Mouse (Mus musculus) brain, embryonic 14.5 days (tissue): ENCODE results near the gene Commd3. TPM values are rescaled to one million over a fixed set of nuclear protein-coding genes. Genes with fewer than 3 reads are reported as not detected.
A peak's percentile ranks its signal among the peaks of the same experiment; 100 is the strongest.

Experiments used
- DNase-seq: peaks from one replicate; pipeline ENCODE4 v3.0.0-alpha.2; 2011; ENCODE audit warnings: low read depth
- CTCF ChIP-seq: fragments of 200-500 bp; IDR thresholded peaks from 2 replicates; pipeline ENCODE4 v1.5.1; 2012; ENCODE audit warnings: inconsistent platforms, mild to moderate bottlenecking, moderate library complexity, borderline replicate concordance; ENCODE audit not compliant: insufficient read depth, insufficient read length; ENCODE audit errors: extremely low read depth
- POLR2A ChIP-seq: fragments of 200-500 bp; IDR thresholded peaks from 2 replicates; pipeline ENCODE4 v1.6.1; 2012; ENCODE audit warnings: mild to moderate bottlenecking, inconsistent platforms, borderline replicate concordance; ENCODE audit not compliant: poor library complexity, insufficient read depth, insufficient read length, severe bottlenecking; ENCODE audit errors: extremely low read depth
- polyA plus RNA-seq: library from polyadenylated mRNA; depleted of rRNA; stranded (reverse); fragments of >200 nt; gene quantifications from 2 replicates; pipeline ENCODE4 v1.2.3, GENCODE M21; 2012

Gene Commd3
- polyA plus RNA-seq, 1 experiment = 114 TPM

- no peak for DNase-seq
- TF ChIP-seq POLR2A (peak; percentile 65), CTCF (no peak)
Measured at GRCm38 (mm10) chr2:18676936-18677491, 4.8 kb downstream of the Commd3 start, which contains the start of gene Bmi1. TSS of gene Bmi1 (plus strand) at chr2:18677018.

DNA sequence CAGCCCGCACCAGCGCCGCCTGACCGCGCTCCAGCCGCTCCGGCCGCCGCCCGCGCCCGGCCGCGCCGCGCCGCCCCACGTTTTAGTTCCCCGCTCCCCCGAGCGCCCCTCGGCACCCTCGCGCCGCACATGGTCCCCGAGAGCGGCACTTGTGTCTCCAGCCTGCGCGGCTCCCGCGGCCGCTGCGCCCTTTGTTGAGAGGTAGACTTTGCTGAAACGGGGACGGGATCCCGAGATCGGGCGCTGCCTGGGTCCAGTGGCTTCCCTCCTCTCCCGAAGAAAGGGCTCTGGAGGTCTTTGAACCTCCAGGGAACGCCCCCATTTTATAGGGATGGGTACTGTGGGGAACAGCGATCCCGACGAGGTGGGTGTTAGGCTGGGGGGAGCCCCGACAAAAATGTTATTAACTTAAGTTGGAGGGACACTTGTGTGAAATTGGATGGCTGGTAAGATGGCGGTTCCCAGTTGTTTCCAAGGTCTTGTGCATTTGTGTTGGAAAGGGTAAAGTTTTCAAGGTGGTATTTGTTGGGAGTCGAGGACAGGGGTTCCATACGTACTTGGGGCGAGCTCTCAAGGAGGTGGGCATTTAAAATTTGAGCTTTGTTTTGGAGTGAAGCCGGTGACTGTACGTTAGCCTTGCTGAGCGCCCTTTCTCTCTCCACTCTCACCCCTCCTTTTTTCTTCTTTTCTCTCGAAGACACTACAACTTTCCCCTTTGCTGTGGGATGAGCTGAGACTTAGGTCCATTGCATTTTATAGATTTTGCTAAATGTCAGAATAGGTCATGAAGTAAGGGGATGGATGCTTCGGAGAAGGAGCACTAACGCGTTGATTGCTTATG is 5.7 kb downstream of the Commd3 start:
- peak; percentile 79 for DNase-seq
- no peak for TF ChIP-seq POLR2A
- TF ChIP-seq CTCF = no peak

GRCm38 (mm10) chr2:18679701-18680100 is 7.5 kb downstream of the Commd3 start:
- peak; percentile 8 for DNase-seq
- no peak for TF ChIP-seq POLR2A
- TF ChIP-seq CTCF = no peak

DNA sequence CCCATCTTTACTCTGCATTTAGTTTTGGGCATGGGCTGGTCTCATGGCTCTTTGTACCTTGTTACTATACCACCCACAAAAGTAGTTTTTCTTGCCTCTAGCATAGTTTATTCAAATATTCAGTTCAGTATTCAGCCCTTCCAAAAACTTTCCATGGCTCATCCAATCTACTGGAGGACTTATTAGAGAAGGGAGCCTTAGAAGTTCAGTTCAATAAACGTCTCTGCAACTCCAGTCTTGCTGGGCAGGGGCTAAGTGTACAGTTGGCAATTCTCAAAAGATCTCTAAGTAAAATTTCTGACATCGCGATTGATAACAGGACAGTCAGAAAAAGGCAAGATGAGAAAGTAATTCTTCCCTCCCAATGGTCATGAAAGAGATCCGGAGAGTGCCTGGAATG is 8.3 kb downstream of the Commd3 start:
- peak; percentile 5 for DNase-seq
- TF ChIP-seq POLR2A (no peak), CTCF (no peak)

DNA sequence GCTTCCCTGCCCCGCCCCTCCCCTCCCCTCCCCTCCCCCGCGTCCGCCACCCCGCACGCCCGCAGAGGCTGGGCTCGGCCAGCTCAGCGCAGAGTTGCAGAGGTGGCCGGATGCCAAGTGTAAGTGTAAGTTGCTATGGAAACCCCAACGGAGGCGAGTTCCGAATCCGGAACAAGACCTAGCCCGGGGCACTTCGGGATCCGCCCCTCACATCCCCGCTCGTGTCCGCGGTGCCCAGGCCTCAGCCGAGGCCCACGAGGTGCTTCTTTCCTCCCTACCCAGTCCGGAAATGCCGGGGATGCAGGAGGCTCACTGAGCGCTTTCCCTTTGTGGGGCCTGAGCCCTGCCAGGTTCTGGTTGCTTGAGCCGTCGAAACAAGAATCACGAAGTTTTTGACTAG is 8.8 kb downstream of the Commd3 start:
- TF ChIP-seq POLR2A = no peak
- no peak for TF ChIP-seq CTCF
- peak; percentile 61 for DNase-seq

- no peak for TF ChIP-seq POLR2A
- TF ChIP-seq CTCF = no peak
- no peak for DNase-seq
Measured at GRCm38 (mm10) chr2:18684062-18684461, 11.9 kb downstream of the Commd3 start.

DNA sequence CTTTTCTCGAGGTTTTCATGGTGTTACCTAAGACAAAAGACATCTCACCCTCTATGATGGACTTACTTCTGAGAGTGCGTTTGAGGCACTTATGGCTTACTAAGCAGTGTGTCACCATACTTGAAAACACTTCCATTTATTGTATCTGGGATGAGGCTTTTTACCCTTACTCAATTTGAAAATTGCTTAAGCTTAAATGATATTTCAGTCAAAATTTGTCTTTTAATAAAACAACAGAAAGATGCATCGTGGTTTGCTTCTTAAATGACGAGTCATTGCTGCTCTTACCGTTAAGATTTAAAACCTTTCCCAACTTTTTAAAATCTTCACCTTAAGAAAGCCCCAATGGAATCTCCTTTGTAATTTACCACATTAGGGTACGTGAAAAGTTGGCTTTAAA is 14.2 kb downstream of the Commd3 start:
- TF ChIP-seq POLR2A (no peak), CTCF (no peak)
- DNase-seq = peak; percentile 14

GRCm38 (mm10) chr2:18686826-18687519 is 14.8 kb downstream of the Commd3 start:
- peak; percentile 38 for DNase-seq
- TF ChIP-seq POLR2A = no peak
- no peak for TF ChIP-seq CTCF

DNA sequence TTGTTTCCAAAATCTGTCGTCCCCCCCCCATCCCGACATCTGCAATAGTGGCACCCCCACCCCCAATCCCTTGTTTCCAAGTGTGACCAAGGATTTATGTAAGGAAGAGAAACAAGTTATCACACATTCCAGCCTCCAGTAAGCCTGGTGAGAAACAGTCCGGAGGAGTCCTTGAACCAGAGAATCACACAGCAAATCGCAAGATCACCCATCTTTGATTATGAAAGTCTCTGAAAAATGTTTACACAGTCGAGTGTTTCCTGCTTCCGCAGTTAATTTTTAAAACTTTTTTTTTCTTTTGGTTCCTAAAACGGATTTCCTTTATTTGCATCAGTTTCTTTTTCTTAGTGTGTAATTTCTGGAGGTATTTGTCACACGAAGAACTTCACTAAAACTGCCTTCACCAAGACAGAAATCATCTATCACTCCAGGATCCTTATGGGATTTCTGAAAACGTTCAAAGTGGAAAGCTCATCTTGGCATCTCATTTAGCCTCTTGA is 15.5 kb downstream of the Commd3 start:
- no peak for TF ChIP-seq CTCF
- TF ChIP-seq POLR2A = no peak
- DNase-seq = peak; percentile 44

DNA sequence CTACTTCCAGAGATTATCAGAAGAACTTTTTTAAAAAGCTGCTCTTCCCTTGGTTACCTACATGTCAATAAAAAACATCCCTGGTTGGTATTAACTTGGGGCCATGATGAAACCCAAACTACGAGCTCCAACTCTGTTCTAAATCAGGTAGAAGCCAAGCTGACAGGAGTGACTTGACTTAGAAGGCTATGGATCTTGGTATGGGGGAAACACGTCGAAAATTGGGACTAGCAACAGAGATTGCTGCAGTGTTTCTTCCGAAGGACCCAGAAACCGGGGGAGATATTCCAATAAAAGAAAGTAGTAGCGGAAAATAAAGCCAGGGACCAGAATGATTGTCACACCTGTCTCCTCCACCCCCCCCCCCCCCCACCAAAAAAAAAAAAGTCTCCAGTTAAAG is 16.1 kb downstream of the Commd3 start:
- TF ChIP-seq CTCF (no peak), POLR2A (no peak)
- DNase-seq = no peak

DNA sequence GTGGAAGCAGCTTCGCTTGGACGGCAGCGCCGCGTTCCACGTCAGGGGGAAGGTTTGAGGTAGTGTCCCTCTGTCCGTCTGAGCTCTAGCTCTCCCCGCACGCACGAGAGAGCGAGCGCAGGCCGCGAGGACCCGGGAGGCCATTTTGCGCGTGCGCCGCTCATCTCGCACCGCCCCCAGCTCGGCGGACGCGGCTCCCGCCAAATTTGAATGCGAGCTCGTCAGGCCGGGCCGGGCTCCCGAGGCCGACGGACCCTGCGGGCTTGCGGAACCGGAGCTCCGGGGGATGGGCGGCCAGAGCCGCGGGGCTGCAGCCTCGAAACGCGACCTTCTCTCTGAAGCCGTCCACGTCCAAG is 16.5 kb downstream of the Commd3 start:
- no peak for TF ChIP-seq POLR2A
- TF ChIP-seq CTCF = no peak
- DNase-seq = peak; percentile 78

- TF ChIP-seq POLR2A = no peak
- no peak for TF ChIP-seq CTCF
- peak; percentile 77 for DNase-seq
Measured at GRCm38 (mm10) chr2:18689064-18689921, 17.1 kb downstream of the Commd3 start.

- peak; percentile 89 for DNase-seq
- TF ChIP-seq CTCF (no peak), POLR2A (no peak)
Measured at GRCm38 (mm10) chr2:18690055-18690691, 18.0 kb downstream of the Commd3 start.

- TF ChIP-seq CTCF (no peak), POLR2A (no peak)
- no peak for DNase-seq
Measured at GRCm38 (mm10) chr2:18690756-18691155, 18.6 kb downstream of the Commd3 start.
